Comparison of ENCODE assay signal across 8 mouse cellular contexts in genomic region chr19:4698856-4699255, GRCm38 (mm10). TPM values are rescaled to one million over a fixed set of nuclear protein-coding genes. Genes with fewer than 3 reads are reported as not detected.
DNase-seq lines count a peak whose midpoint lies in the region; ATAC-seq lines count a peak whose summit lies in the region.

No protein-coding gene starts in this region.

- H3K9me3 ChIP-seq in kidney, embryonic 15.5 days (replicated peaks): no peaks in the 10 kb centered on the region
- no peaks in the 10 kb centered on the region for H3K9me3 ChIP-seq in hindbrain, embryonic 14.5 days (ENCODE audit: control insufficient read depth, low read length)
- H3K9me3 ChIP-seq in neural tube, embryonic 13.5 days: no peaks in the 10 kb centered on the region

- peaks cover 13% of the 10 kb centered on the region for H3K4me1 ChIP-seq in kidney, embryonic 15.5 days
- H3K4me1 ChIP-seq in hindbrain, embryonic 14.5 days (replicated peaks; ENCODE audit: control insufficient read depth, insufficient read depth, low read length): peaks cover 6% of the 10 kb centered on the region; the same call in 1 of the 2 replicates
- H3K4me1 ChIP-seq in neural tube, embryonic 13.5 days (replicated peaks): peaks cover 13% of the 10 kb centered on the region

- peak overlapping the region; percentile 56; the same call in 1 of the 2 replicates for H3K4me3 ChIP-seq in kidney, embryonic 15.5 days (replicated peaks)
- H3K4me3 ChIP-seq in hindbrain, embryonic 14.5 days (replicated peaks; ENCODE audit: low read length): peak overlapping the region; percentile 50
- H3K4me3 ChIP-seq in neural tube, embryonic 13.5 days: peak overlapping the region; percentile 55

- no peak overlapping the region for H3K27ac ChIP-seq in kidney, embryonic 15.5 days
- no peak overlapping the region for H3K27ac ChIP-seq in hindbrain, embryonic 14.5 days
- H3K27ac ChIP-seq in neural tube, embryonic 13.5 days (replicated peaks): peak overlapping the region; percentile 72; the same call in 1 of the 2 replicates

- DNase-seq in kidney, adult 8-10 months: no peak
- peak; percentile 64 to 74 for DNase-seq in cerebellum, postnatal 10 days
- DNase-seq in hindbrain, embryonic 14.5 days (ENCODE audit: low spot score): no peak
- DNase-seq in embryo, embryonic 10.5 days (ENCODE audit: low spot score): no peak
- DNase-seq in gastrocnemius, postnatal 25 days: no peak
- DNase-seq in layer of hippocampus, postnatal 10 days (ENCODE audit: low spot score in 2 of 2): no peak

- no peak overlapping the region for H3K9ac ChIP-seq in kidney, embryonic 15.5 days
- H3K9ac ChIP-seq in hindbrain, embryonic 14.5 days: peak overlapping the region; percentile 76
- peak overlapping the region; percentile 77; the same call in 1 of the 2 replicates for H3K9ac ChIP-seq in neural tube, embryonic 13.5 days

- no peaks in the 10 kb centered on the region for H3K36me3 ChIP-seq in kidney, embryonic 15.5 days
- H3K36me3 ChIP-seq in hindbrain, embryonic 14.5 days (replicated peaks; ENCODE audit: control insufficient read depth, insufficient read depth): no peaks in the 10 kb centered on the region
- no peaks in the 10 kb centered on the region for H3K36me3 ChIP-seq in neural tube, embryonic 13.5 days

- peaks cover 62% of the 10 kb centered on the region for H3K27me3 ChIP-seq in kidney, embryonic 15.5 days
- peaks cover 8% of the 10 kb centered on the region; the same call in 1 of the 2 replicates for H3K27me3 ChIP-seq in hindbrain, embryonic 14.5 days (ENCODE audit: control insufficient read depth, insufficient read depth, low read length)
- H3K27me3 ChIP-seq in neural tube, embryonic 13.5 days: peaks cover 42% of the 10 kb centered on the region

- no peak for ATAC-seq in kidney, embryonic 15.5 days (replicated peaks; ENCODE audit: low FRiP score)
- ATAC-seq in hindbrain, embryonic 14.5 days (ENCODE audit: low FRiP score): no peak
- ATAC-seq in neural tube, embryonic 13.5 days (ENCODE audit: low read depth): no peak

- H3K4me2 ChIP-seq in kidney, embryonic 15.5 days: peak overlapping the region; percentile 89
- H3K4me2 ChIP-seq in hindbrain, embryonic 14.5 days (replicated peaks): peak overlapping the region; percentile 58
- peak overlapping the region; percentile 73 for H3K4me2 ChIP-seq in neural tube, embryonic 13.5 days

- 33% methylated on average over 8 of the region's 8 CpGs for WGBS in kidney, embryonic 15.5 days
- WGBS in hindbrain, embryonic 14.5 days: 36% methylated on average over 8 of the region's 8 CpGs
- WGBS in neural tube, embryonic 13.5 days: 35% methylated on average over 8 of the region's 8 CpGs

RNA-seq across cellular contexts. Expression of gene Gm960, which starts 0.4 kb away (rescaled TPM):
- 2.0 and 3.4 TPM in 2 replicates for polyA plus RNA-seq in kidney, embryonic 15.5 days (2015; fragmentation: Nextera tagmentation; extraction: Ambion mirVana)
- 5.4 and 6.3 TPM in 2 replicates for polyA plus RNA-seq in hindbrain, embryonic 14.5 days (2014; fragmentation: Nextera tagmentation; extraction: Ambion mirVana)
- 5.3 and 5.7 TPM in 2 replicates for polyA plus RNA-seq in neural tube, embryonic 13.5 days (2015; fragmentation: Nextera tagmentation; extraction: Ambion mirVana)
- not detected for total RNA-seq in gastrocnemius, postnatal 25 days (2021)
- 1 to 10 TPM; 2.1 to 2.3 TPM for total RNA-seq in layer of hippocampus, postnatal 10 days (2021)

RNA-seq across cellular contexts. Expression of gene Sptbn2, which starts 12.1 kb away (rescaled TPM):
- 2.7 and 2.9 TPM in 2 replicates for polyA plus RNA-seq in kidney, embryonic 15.5 days (2015; fragmentation: Nextera tagmentation; extraction: Ambion mirVana)
- polyA plus RNA-seq in hindbrain, embryonic 14.5 days (2014; fragmentation: Nextera tagmentation; extraction: Ambion mirVana): 38.3 and 38.4 TPM in 2 replicates
- polyA plus RNA-seq in neural tube, embryonic 13.5 days (2015; fragmentation: Nextera tagmentation; extraction: Ambion mirVana): 29.5 and 30.4 TPM in 2 replicates
- total RNA-seq in gastrocnemius, postnatal 25 days (2021): under 1 TPM; 0.08 to 0.31 TPM
- 100 to 1,000 TPM; 545 to 601 TPM for total RNA-seq in layer of hippocampus, postnatal 10 days (2021)

RNA-seq across cellular contexts. Expression of gene Rbm4b, which starts 57.4 kb away (rescaled TPM):
- 75.2 and 75.5 TPM in 2 replicates for polyA plus RNA-seq in kidney, embryonic 15.5 days (2015; fragmentation: Nextera tagmentation; extraction: Ambion mirVana)
- 132 and 136 TPM in 2 replicates for polyA plus RNA-seq in hindbrain, embryonic 14.5 days (2014; fragmentation: Nextera tagmentation; extraction: Ambion mirVana)
- 164 and 184 TPM in 2 replicates for polyA plus RNA-seq in neural tube, embryonic 13.5 days (2015; fragmentation: Nextera tagmentation; extraction: Ambion mirVana)
- 1 to 10 TPM; 1.9 to 2.1 TPM for total RNA-seq in gastrocnemius, postnatal 25 days (2021)
- total RNA-seq in layer of hippocampus, postnatal 10 days (2021): 10 to 100 TPM; 16.6 to 16.8 TPM

Comparison
In these comparisons a context has a peak if more than half of its experiments do, and no peak if none do; other contexts are left out.
1. DNase-seq: peak in cerebellum, postnatal 10 days (2 of 2); none in kidney, adult 8-10 months (0 of 2), hindbrain, embryonic 14.5 days (single experiment), embryo, embryonic 10.5 days (single experiment), gastrocnemius, postnatal 25 days (single experiment) and layer of hippocampus, postnatal 10 days (0 of 2).
2. Peak in every context shown above with its lines, with median percentiles within 50 percentile points of each other: H3K4me2 ChIP-seq and H3K4me3 ChIP-seq.